Mouse (Mus musculus): Measurements from ENCODE around the gene Gapvd1.

Gapvd1 gene

GRCm38 (mm10) chr2:34635249-34636165 is 119.5 kb downstream of the Gapvd1 start:
- DNase-seq (ENCODE audit: low spot score in 2 of 2): no peak

- no peak for DNase-seq (ENCODE audit: low spot score in 2 of 2)
These were observed 123.0 kb downstream of the Gapvd1 start for GRCm38 (mm10) chr2:34632051-34632450.

GRCm38 (mm10) chr2:34630445-34630844 is 124.6 kb downstream of the Gapvd1 start:
- no peak for DNase-seq (ENCODE audit: low spot score in 2 of 2)

GRCm38 (mm10) chr2:34629758-34630157 is 125.3 kb downstream of the Gapvd1 start:
- no peak for DNase-seq (ENCODE audit: low spot score in 2 of 2)

- DNase-seq (ENCODE audit: low spot score in 2 of 2): no peak
These were observed 126.0 kb downstream of the Gapvd1 start for GRCm38 (mm10) chr2:34628903-34629540.

- no peak for DNase-seq (ENCODE audit: low spot score in 2 of 2)
These were observed 127.5 kb downstream of the Gapvd1 start for GRCm38 (mm10) chr2:34627328-34628226.

Measured in thymus, postnatal 10 days (tissue).